Mouse (Mus musculus): ENCODE results near the gene Csnk1e. TPM values are rescaled to one million over a fixed set of nuclear protein-coding genes. Genes with fewer than 3 reads are reported as not detected.

The Csnk1e gene
- polyA plus RNA-seq, 1 experiment from 2014 or later, result 193 TPM

GRCm38 (mm10) chr15:79418677-79419076 lies 36.7 kb downstream of the Csnk1e start:
- Histone ChIP-seq H3K27me3 (ENCODE audit: control insufficient read depth, insufficient read depth, low read depth, low read length) (no peaks in the 10 kb centered on the region), H3K36me3 (ENCODE audit: control insufficient read depth, insufficient read depth, low read length) (peaks cover 46% of the 10 kb centered on the region), H3K4me1 (ENCODE audit: control insufficient read depth, insufficient read depth, low read length) (no peaks in the 10 kb centered on the region), H3K4me2 (ENCODE audit: low read length) (no peak overlapping the region), H3K9ac (ENCODE audit: low read depth, low read length) (no peak overlapping the region), H3K27ac (ENCODE audit: low read length) (no peak overlapping the region), H3K9me3 (replicated peaks; ENCODE audit: control insufficient read depth, low read length, poor library complexity, severe bottlenecking) (no peaks in the 10 kb centered on the region), H3K4me3 (ENCODE audit: low read depth, low read length) (no peak overlapping the region)
- no peak for ATAC-seq
- WGBS, result 92% methylated on average over 11 of the region's 11 CpGs

- Histone ChIP-seq H3K36me3 (ENCODE audit: control insufficient read depth, insufficient read depth, low read length) (peaks cover 46% of the 10 kb centered on the region), H3K4me2 (ENCODE audit: low read length) (no peak overlapping the region), H3K27me3 (ENCODE audit: control insufficient read depth, insufficient read depth, low read depth, low read length) (no peaks in the 10 kb centered on the region), H3K9me3 (replicated peaks; ENCODE audit: control insufficient read depth, low read length, poor library complexity, severe bottlenecking) (no peaks in the 10 kb centered on the region), H3K9ac (ENCODE audit: low read depth, low read length) (no peak overlapping the region), H3K4me3 (ENCODE audit: low read depth, low read length) (no peak overlapping the region), H3K27ac (ENCODE audit: low read length) (no peak overlapping the region), H3K4me1 (ENCODE audit: control insufficient read depth, insufficient read depth, low read length) (no peaks in the 10 kb centered on the region)
- WGBS, result 95% methylated on average over 3 of the region's 3 CpGs
- no peak for ATAC-seq
These were observed 37.1 kb downstream of the Csnk1e start for GRCm38 (mm10) chr15:79418265-79418664.

GRCm38 (mm10) chr15:79417379-79417778 lies 38.0 kb downstream of the Csnk1e start:
- Histone ChIP-seq H3K9ac (ENCODE audit: low read depth, low read length) (no peak overlapping the region), H3K27me3 (ENCODE audit: control insufficient read depth, insufficient read depth, low read depth, low read length) (no peaks in the 10 kb centered on the region), H3K9me3 (replicated peaks; ENCODE audit: control insufficient read depth, low read length, poor library complexity, severe bottlenecking) (no peaks in the 10 kb centered on the region), H3K4me3 (ENCODE audit: low read depth, low read length) (no peak overlapping the region), H3K27ac (ENCODE audit: low read length) (no peak overlapping the region), H3K4me1 (ENCODE audit: control insufficient read depth, insufficient read depth, low read length) (no peaks in the 10 kb centered on the region), H3K36me3 (ENCODE audit: control insufficient read depth, insufficient read depth, low read length) (peaks cover 40% of the 10 kb centered on the region), H3K4me2 (ENCODE audit: low read length) (no peak overlapping the region)
- no peak for ATAC-seq
- WGBS, result 100% methylated on average over 3 of the region's 3 CpGs

- Histone ChIP-seq H3K9me3 (replicated peaks; ENCODE audit: control insufficient read depth, low read length, poor library complexity, severe bottlenecking) (no peaks in the 10 kb centered on the region), H3K9ac (ENCODE audit: low read depth, low read length) (no peak overlapping the region), H3K4me3 (ENCODE audit: low read depth, low read length) (no peak overlapping the region), H3K4me2 (ENCODE audit: low read length) (no peak overlapping the region), H3K27me3 (ENCODE audit: control insufficient read depth, insufficient read depth, low read depth, low read length) (no peaks in the 10 kb centered on the region), H3K27ac (ENCODE audit: low read length) (no peak overlapping the region), H3K36me3 (ENCODE audit: control insufficient read depth, insufficient read depth, low read length) (peaks cover 32% of the 10 kb centered on the region), H3K4me1 (ENCODE audit: control insufficient read depth, insufficient read depth, low read length) (no peaks in the 10 kb centered on the region)
- WGBS, result 95% methylated on average over 10 of the region's 10 CpGs
- ATAC-seq, result no peak
These were observed 38.8 kb downstream of the Csnk1e start for GRCm38 (mm10) chr15:79416460-79417085.

- Histone ChIP-seq H3K4me1 (ENCODE audit: control insufficient read depth, insufficient read depth, low read length) (no peaks in the 10 kb centered on the region), H3K36me3 (ENCODE audit: control insufficient read depth, insufficient read depth, low read length) (peaks cover 16% of the 10 kb centered on the region), H3K9ac (ENCODE audit: low read depth, low read length) (no peak overlapping the region), H3K4me3 (ENCODE audit: low read depth, low read length) (no peak overlapping the region), H3K4me2 (ENCODE audit: low read length) (no peak overlapping the region), H3K27ac (ENCODE audit: low read length) (no peak overlapping the region), H3K27me3 (ENCODE audit: control insufficient read depth, insufficient read depth, low read depth, low read length) (no peaks in the 10 kb centered on the region), H3K9me3 (replicated peaks; ENCODE audit: control insufficient read depth, low read length, poor library complexity, severe bottlenecking) (no peaks in the 10 kb centered on the region)
- WGBS, result 81% methylated on average over 4 of the region's 4 CpGs
- ATAC-seq, result no peak
These were observed 40.9 kb downstream of the Csnk1e start for GRCm38 (mm10) chr15:79414513-79414912.

GRCm38 (mm10) chr15:79413802-79414201 lies 41.6 kb downstream of the Csnk1e start:
- Histone ChIP-seq H3K4me2 (ENCODE audit: low read length) (no peak overlapping the region), H3K27ac (ENCODE audit: low read length) (no peak overlapping the region), H3K9me3 (replicated peaks; ENCODE audit: control insufficient read depth, low read length, poor library complexity, severe bottlenecking) (no peaks in the 10 kb centered on the region), H3K4me3 (ENCODE audit: low read depth, low read length) (no peak overlapping the region), H3K4me1 (ENCODE audit: control insufficient read depth, insufficient read depth, low read length) (no peaks in the 10 kb centered on the region), H3K9ac (ENCODE audit: low read depth, low read length) (no peak overlapping the region), H3K27me3 (ENCODE audit: control insufficient read depth, insufficient read depth, low read depth, low read length) (no peaks in the 10 kb centered on the region), H3K36me3 (ENCODE audit: control insufficient read depth, insufficient read depth, low read length) (peaks cover 15% of the 10 kb centered on the region)
- ATAC-seq, result no peak
- WGBS, result 85% methylated on average over 8 of the region's 8 CpGs

- Histone ChIP-seq H3K27me3 (ENCODE audit: control insufficient read depth, insufficient read depth, low read depth, low read length) (no peaks in the 10 kb centered on the region), H3K4me3 (ENCODE audit: low read depth, low read length) (no peak overlapping the region), H3K9me3 (replicated peaks; ENCODE audit: control insufficient read depth, low read length, poor library complexity, severe bottlenecking) (no peaks in the 10 kb centered on the region), H3K9ac (ENCODE audit: low read depth, low read length) (no peak overlapping the region), H3K27ac (ENCODE audit: low read length) (no peak overlapping the region), H3K36me3 (ENCODE audit: control insufficient read depth, insufficient read depth, low read length) (peaks cover 11% of the 10 kb centered on the region), H3K4me1 (ENCODE audit: control insufficient read depth, insufficient read depth, low read length) (no peaks in the 10 kb centered on the region), H3K4me2 (ENCODE audit: low read length) (no peak overlapping the region)
- WGBS, result 96% methylated on average over 3 of the region's 3 CpGs
- no peak for ATAC-seq
These were observed 42.2 kb downstream of the Csnk1e start for GRCm38 (mm10) chr15:79413201-79413600.

- H3K9ac ChIP-seq (ENCODE audit: low read depth, low read length), result no peak overlapping the region
- no peaks in the 10 kb centered on the region for H3K27me3 ChIP-seq (ENCODE audit: control insufficient read depth, insufficient read depth, low read depth, low read length)
- 62% methylated on average over 10 of the region's 10 CpGs for WGBS
- no peaks in the 10 kb centered on the region for H3K4me1 ChIP-seq (ENCODE audit: control insufficient read depth, insufficient read depth, low read length)
- H3K27ac ChIP-seq (ENCODE audit: low read length), result no peak overlapping the region
- H3K36me3 ChIP-seq (ENCODE audit: control insufficient read depth, insufficient read depth, low read length), result 0 out of 2 replicates have a peak, but pooled peaks cover 3% of the 10 kb centered on the region
- H3K4me3 ChIP-seq (ENCODE audit: low read depth, low read length), result no peak overlapping the region
- no peak overlapping the region for H3K4me2 ChIP-seq (ENCODE audit: low read length)
- no peaks in the 10 kb centered on the region for H3K9me3 ChIP-seq (replicated peaks; ENCODE audit: control insufficient read depth, low read length, poor library complexity, severe bottlenecking)
- no peak for ATAC-seq
These were observed 43.9 kb downstream of the Csnk1e start for GRCm38 (mm10) chr15:79411363-79412065.

- H3K4me3 ChIP-seq (ENCODE audit: low read depth, low read length), result no peak overlapping the region
- WGBS, result 90% methylated on average over 4 of the region's 4 CpGs
- no peak for ATAC-seq
- no peak overlapping the region for H3K9ac ChIP-seq (ENCODE audit: low read depth, low read length)
- H3K36me3 ChIP-seq (ENCODE audit: control insufficient read depth, insufficient read depth, low read length), result no peaks in the 10 kb centered on the region
- peaks cover 2% of the 10 kb centered on the region for H3K4me1 ChIP-seq (ENCODE audit: control insufficient read depth, insufficient read depth, low read length)
- H3K9me3 ChIP-seq (replicated peaks; ENCODE audit: control insufficient read depth, low read length, poor library complexity, severe bottlenecking), result no peaks in the 10 kb centered on the region
- H3K27ac ChIP-seq (ENCODE audit: low read length), result no peak overlapping the region
- H3K27me3 ChIP-seq (ENCODE audit: control insufficient read depth, insufficient read depth, low read depth, low read length), result no peaks in the 10 kb centered on the region
- no peak overlapping the region for H3K4me2 ChIP-seq (ENCODE audit: low read length)
These were observed 46.2 kb downstream of the Csnk1e start for GRCm38 (mm10) chr15:79409077-79409573.
